Mouse (Mus musculus) frontal cortex, adult 2 months (tissue): ENCODE measurements at regions not wholly inside any gene's neighbourhood (a gene's known extent, or its start where the extent isn't known, plus 50 kb on each side); places are given as distances from the start of the nearest gene placed in this dataset.

ENCODE experiments used
- DNase-seq, 2 experiments: peaks; one replicate each; pipeline ENCODE4 v3.0.0; 2022; ENCODE audit warnings: low spot score in 1 of 2; ENCODE audit errors: extremely low spot score in 1 of 2

- no peak for DNase-seq
Measured at GRCm38 (mm10) chr14:33841821-33842220, 81.6 kb upstream of the Gdf10 start.

DNA sequence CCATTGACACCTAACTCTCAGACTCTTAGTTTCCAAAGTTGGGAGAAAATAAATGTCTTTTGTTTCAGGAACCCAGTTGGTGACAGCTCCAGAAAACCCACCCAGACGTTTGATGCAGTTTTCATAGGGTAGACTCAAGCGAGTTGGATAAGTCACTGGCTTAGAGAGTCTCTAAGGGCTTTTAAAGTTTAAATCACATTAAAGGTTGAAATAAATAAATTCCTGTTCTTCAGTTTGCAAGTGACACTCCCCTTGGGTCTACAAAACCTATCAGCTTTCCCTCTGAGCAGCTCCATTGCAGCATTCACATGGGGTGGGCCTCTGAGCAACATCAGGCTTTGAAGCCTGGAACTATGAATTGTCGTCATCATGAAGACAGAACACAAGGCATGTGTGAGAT is 69.9 kb upstream of the Gdf10 start:
- DNase-seq, result no peak

GRCm38 (mm10) chr14:33854181-33854580 is 69.2 kb upstream of the Gdf10 start:
- DNase-seq, result no peak

DNA sequence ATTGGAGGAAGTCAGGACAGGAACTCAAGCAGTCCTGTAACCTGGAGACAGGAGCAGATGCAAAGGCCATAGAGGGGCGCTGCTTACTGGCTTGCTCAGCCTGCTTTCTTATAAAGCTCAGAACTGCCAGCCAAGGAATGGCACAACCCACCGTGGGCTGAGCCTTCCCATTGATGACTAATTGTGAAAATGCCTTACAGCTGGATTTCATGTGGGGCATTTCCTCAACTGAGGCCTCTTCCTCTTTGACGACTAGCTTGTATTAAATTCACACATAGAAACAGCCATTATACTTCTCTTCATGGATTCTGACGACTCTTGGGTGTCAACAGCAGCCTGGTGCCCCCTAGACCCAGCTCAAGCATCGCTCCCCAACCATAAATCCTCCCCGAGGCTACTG is 66.4 kb upstream of the Gdf10 start:
- DNase-seq, result no peak

GRCm38 (mm10) chr14:33864796-33865195 is 58.6 kb upstream of the Gdf10 start:
- no peak for DNase-seq

- no peak for DNase-seq
Measured at GRCm38 (mm10) chr14:33865746-33866145, 57.6 kb upstream of the Gdf10 start.

- DNase-seq, result no peak
Measured at GRCm38 (mm10) chr14:33867674-33868073, 55.7 kb upstream of the Gdf10 start.
